Mouse (Mus musculus): ENCODE measurements at regions not wholly inside any gene's neighbourhood (a gene's known extent, or its start where the extent isn't known, plus 50 kb on each side); places are given as distances from the start of the nearest gene placed in this dataset.

- peak in 1 of 2 experiments; percentile 53 for DNase-seq (ENCODE audit: extremely low spot score in 1 of 2, low spot score in 2 of 2)
- intact Hi-C loops (cut with DNase I) = no loop called here
Measured at GRCm38 (mm10) chr17:4806051-4806450, 188.1 kb upstream of the Arid1b start.

- intact Hi-C loops (cut with DNase I) = no loop called here
Measured at GRCm38 (mm10) chr17:4808926-4809325, 185.2 kb upstream of the Arid1b start.

GRCm38 (mm10) chr17:4813232-4813631, 180.9 kb upstream of the Arid1b start:
- DNase-seq (ENCODE audit: extremely low spot score in 1 of 2, low spot score in 2 of 2) = no peak

More at GRCm38 (mm10) chr17:4808926-4809325, 185.2 kb upstream of the Arid1b start:
- no peak for DNase-seq (ENCODE audit: extremely low spot score in 1 of 2, low spot score in 2 of 2)

GRCm38 (mm10) chr17:4813666-4814065, 180.5 kb upstream of the Arid1b start:
- intact Hi-C loops (cut with DNase I) = no loop called here
- no peak for DNase-seq (ENCODE audit: extremely low spot score in 1 of 2, low spot score in 2 of 2)

More at GRCm38 (mm10) chr17:4813232-4813631, 180.9 kb upstream of the Arid1b start:
- intact Hi-C loops (cut with DNase I) = no loop called here

GRCm38 (mm10) chr17:4825221-4825895, 168.8 kb upstream of the Arid1b start:
- DNase-seq (ENCODE audit: extremely low spot score in 1 of 2, low spot score in 2 of 2) = no peak
- intact Hi-C loops (cut with DNase I) = no loop called here

- intact Hi-C loops (cut with DNase I) = no loop called here
- no peak for DNase-seq (ENCODE audit: extremely low spot score in 1 of 2, low spot score in 2 of 2)
Measured at GRCm38 (mm10) chr17:4834065-4834464, 160.1 kb upstream of the Arid1b start.

- intact Hi-C loops (cut with DNase I) = no loop called here
- DNase-seq (ENCODE audit: extremely low spot score in 1 of 2, low spot score in 2 of 2) = no peak
Measured at GRCm38 (mm10) chr17:4834571-4834970, 159.6 kb upstream of the Arid1b start.

- intact Hi-C loops (cut with DNase I) = no loop called here
- no peak for DNase-seq (ENCODE audit: extremely low spot score in 1 of 2, low spot score in 2 of 2)
Measured at GRCm38 (mm10) chr17:4835065-4835705, 158.9 kb upstream of the Arid1b start.

GRCm38 (mm10) chr17:4840123-4840522, 154.0 kb upstream of the Arid1b start:
- intact Hi-C loops (cut with DNase I) = no loop called here
- no peak for DNase-seq (ENCODE audit: extremely low spot score in 1 of 2, low spot score in 2 of 2)

GRCm38 (mm10) chr17:4858304-4858703, 135.8 kb upstream of the Arid1b start:
- DNase-seq (ENCODE audit: extremely low spot score in 1 of 2, low spot score in 2 of 2) = no peak
- intact Hi-C loops (cut with DNase I) = no loop called here

- DNase-seq (ENCODE audit: extremely low spot score in 1 of 2, low spot score in 2 of 2) = no peak
- intact Hi-C loops (cut with DNase I) = no loop called here
Measured at GRCm38 (mm10) chr17:4864901-4865300, 129.2 kb upstream of the Arid1b start.

GRCm38 (mm10) chr17:4865621-4866020, 128.5 kb upstream of the Arid1b start:
- intact Hi-C loops (cut with DNase I) = no loop called here
- peak in 1 of 2 experiments; percentile 36 for DNase-seq (ENCODE audit: extremely low spot score in 1 of 2, low spot score in 2 of 2)

- intact Hi-C loops (cut with DNase I) = no loop called here
- peak in 1 of 2 experiments; percentile 26 for DNase-seq (ENCODE audit: extremely low spot score in 1 of 2, low spot score in 2 of 2)
Measured at GRCm38 (mm10) chr17:4866026-4866896, 127.9 kb upstream of the Arid1b start.

- no peak for DNase-seq (ENCODE audit: extremely low spot score in 1 of 2, low spot score in 2 of 2)
- intact Hi-C loops (cut with DNase I) = no loop called here
Measured at GRCm38 (mm10) chr17:4867083-4867482, 127.0 kb upstream of the Arid1b start.

- intact Hi-C loops (cut with DNase I) = no loop called here
- peak in 1 of 2 experiments; percentile 52 for DNase-seq (ENCODE audit: extremely low spot score in 1 of 2, low spot score in 2 of 2)
Measured at GRCm38 (mm10) chr17:4867754-4868445, 126.2 kb upstream of the Arid1b start.

GRCm38 (mm10) chr17:4868446-4868825, 125.7 kb upstream of the Arid1b start:
- intact Hi-C loops (cut with DNase I) = no loop called here
- DNase-seq (ENCODE audit: extremely low spot score in 1 of 2, low spot score in 2 of 2) = no peak

GRCm38 (mm10) chr17:4868861-4869260, 125.3 kb upstream of the Arid1b start:
- intact Hi-C loops (cut with DNase I) = no loop called here

GRCm38 (mm10) chr17:4871267-4871666, 122.9 kb upstream of the Arid1b start:
- intact Hi-C loops (cut with DNase I) = no loop called here
- DNase-seq (ENCODE audit: extremely low spot score in 1 of 2, low spot score in 2 of 2) = no peak

More at GRCm38 (mm10) chr17:4868861-4869260, 125.3 kb upstream of the Arid1b start:
- DNase-seq (ENCODE audit: extremely low spot score in 1 of 2, low spot score in 2 of 2) = no peak

GRCm38 (mm10) chr17:4874459-4874858, 119.7 kb upstream of the Arid1b start:
- intact Hi-C loops (cut with DNase I) = no loop called here

More at GRCm38 (mm10) chr17:4874459-4874858, 119.7 kb upstream of the Arid1b start:
- DNase-seq (ENCODE audit: extremely low spot score in 1 of 2, low spot score in 2 of 2) = no peak
